Mouse (Mus musculus) MEL (cell line): ENCODE measurements around the gene Myo9b. TPM values are rescaled to one million over a fixed set of nuclear protein-coding genes. Genes with fewer than 3 reads are reported as not detected.

ENCODE experiments used
- DNase-seq: peaks from one replicate; pipeline ENCODE4 v3.0.0; 2011; ENCODE audit warnings: low read depth, low spot score
- H3K27ac ChIP-seq: 2 replicates; pipeline ENCODE4 v1.5.1; 2012; ENCODE audit warnings: low read depth, mild to moderate bottlenecking, control low read depth, low read length, moderate library complexity; ENCODE audit not compliant: control insufficient read depth
- H3K27me3 ChIP-seq, 2 experiments: fragments of 150-350 bp in 1 of 2; sonication (generic) in 1 of 2; 2 replicates each; pipeline ENCODE4 v1.6.1; 2012; ENCODE audit warnings: low read length in 2 of 2, mild to moderate bottlenecking in 2 of 2, improper control_type of control experiment in 1 of 2, moderate library complexity in 1 of 2; ENCODE audit not compliant: insufficient read depth in 2 of 2, control insufficient read depth in 1 of 2
- H3K36me3 ChIP-seq, 2 experiments: 2 replicates each; pipeline ENCODE4 v1.6.1; 2012 to 2014; ENCODE audit warnings: low read length in 2 of 2, improper control_type of control experiment in 1 of 2, inconsistent platforms in 1 of 2, mild to moderate bottlenecking in 1 of 2; ENCODE audit not compliant: insufficient read depth in 2 of 2, control insufficient read depth in 1 of 2
- H3K4me1 ChIP-seq, 2 experiments: fragments of 150-350 bp in 1 of 2; sonication (generic) in 1 of 2; 2 replicates each; pipeline ENCODE4 v1.6.1; 2012; ENCODE audit warnings: low read length in 2 of 2, improper control_type of control experiment in 1 of 2, mild to moderate bottlenecking in 1 of 2; ENCODE audit not compliant: insufficient read depth in 2 of 2, control insufficient read depth in 1 of 2
- H3K4me3 ChIP-seq, 2 experiments: fragments of 150-350 bp in 1 of 2; sonication (generic) in 1 of 2; 2 replicates each; pipeline ENCODE4 v1.5.1; 2012; ENCODE audit warnings: low read depth in 2 of 2, low read length in 2 of 2, mild to moderate bottlenecking in 2 of 2, moderate library complexity in 2 of 2, control low read depth in 1 of 2, improper control_type of control experiment in 1 of 2; ENCODE audit not compliant: control insufficient read depth in 1 of 2, insufficient read depth in 1 of 2
- H3K79me2 ChIP-seq: 2 replicates; pipeline ENCODE4 v1.6.1; 2012; ENCODE audit warnings: mild to moderate bottlenecking, low read length, moderate library complexity; ENCODE audit not compliant: control insufficient read depth, poor library complexity, insufficient read depth
- H3K9ac ChIP-seq: 2 replicates; pipeline ENCODE4 v1.6.1; 2012; ENCODE audit warnings: low read depth, mild to moderate bottlenecking, control low read depth, low read length, moderate library complexity; ENCODE audit not compliant: control insufficient read depth, poor library complexity, severe bottlenecking
- H3K9me3 ChIP-seq: fragments of 150-350 bp; sonication (generic); replicated peaks from 2 replicates; pipeline ENCODE4 v1.6.1; 2012; ENCODE audit warnings: mild to moderate bottlenecking, low read length, improper control_type of control experiment, moderate library complexity; ENCODE audit not compliant: insufficient read depth
- BHLHE40 ChIP-seq: IDR thresholded peaks from 2 replicates; pipeline ENCODE4 v1.6.1; 2012; ENCODE audit warnings: low read depth, mild to moderate bottlenecking, inconsistent platforms, low read length, improper control_type of control experiment, borderline replicate concordance
- E2F4 ChIP-seq: IDR thresholded peaks from 2 replicates; pipeline ENCODE4 v1.6.1; 2011; ENCODE audit warnings: low read depth, low read length, improper control_type of control experiment, borderline replicate concordance
- ELF1 ChIP-seq: IDR thresholded peaks from 2 replicates; pipeline ENCODE4 v1.6.1; 2014; ENCODE audit warnings: low read depth, mild to moderate bottlenecking, inconsistent platforms, low read length, improper control_type of control experiment, moderate library complexity
- EP300 ChIP-seq, 2 experiments: IDR thresholded peaks; 2 replicates each; pipeline ENCODE4 v1.6.1; 2011; ENCODE audit warnings: improper control_type of control experiment in 2 of 2, low read length in 2 of 2, low read depth in 1 of 2, mild to moderate bottlenecking in 1 of 2
- ETS1 ChIP-seq: IDR thresholded peaks from 2 replicates; pipeline ENCODE4 v1.6.1; 2012; ENCODE audit warnings: low read depth, mild to moderate bottlenecking, inconsistent platforms, low read length, improper control_type of control experiment, moderate library complexity
- GABPA ChIP-seq: IDR thresholded peaks from 2 replicates; pipeline ENCODE4 v1.6.1; 2012; ENCODE audit warnings: low read depth, mild to moderate bottlenecking, inconsistent platforms, low read length, improper control_type of control experiment, moderate library complexity
- GATA1 ChIP-seq: IDR thresholded peaks from 2 replicates; pipeline ENCODE4 v1.6.1; 2011; ENCODE audit warnings: low read depth, low read length, improper control_type of control experiment
- HCFC1 ChIP-seq: IDR thresholded peaks from 2 replicates; pipeline ENCODE4 v1.6.1; 2012; ENCODE audit warnings: low read depth, mild to moderate bottlenecking, inconsistent platforms, low read length, improper control_type of control experiment, moderate library complexity
- MAFK ChIP-seq: IDR thresholded peaks from 2 replicates; pipeline ENCODE4 v1.6.1; 2011; ENCODE audit warnings: low read depth, mild to moderate bottlenecking, low read length, improper control_type of control experiment, borderline replicate concordance
- MAZ ChIP-seq: IDR thresholded peaks from 2 replicates; pipeline ENCODE4 v1.6.1; 2012; ENCODE audit warnings: low read depth, mild to moderate bottlenecking, inconsistent platforms, low read length, improper control_type of control experiment
- MEF2A ChIP-seq: IDR thresholded peaks from 2 replicates; pipeline ENCODE4 v1.6.1; 2014; ENCODE audit warnings: low read depth, mild to moderate bottlenecking, inconsistent platforms, low read length, improper control_type of control experiment; ENCODE audit not compliant: poor library complexity, insufficient replicate concordance, severe bottlenecking; ENCODE audit errors: extremely low read depth
- MXI1 ChIP-seq: IDR thresholded peaks from 2 replicates; pipeline ENCODE4 v1.6.1; 2011; ENCODE audit warnings: mild to moderate bottlenecking, low read depth, low read length, improper control_type of control experiment
- MYC ChIP-seq: IDR thresholded peaks from 2 replicates; pipeline ENCODE4 v1.6.1; 2011; ENCODE audit warnings: low read depth, mild to moderate bottlenecking, low read length, improper control_type of control experiment, moderate library complexity
- NELFE ChIP-seq: IDR thresholded peaks from 2 replicates; pipeline ENCODE4 v1.6.1; 2011; ENCODE audit warnings: low read depth, low read length, improper control_type of control experiment
- NRF1 ChIP-seq: IDR thresholded peaks from 2 replicates; pipeline ENCODE4 v1.6.1; 2014; ENCODE audit warnings: low read depth, mild to moderate bottlenecking, inconsistent platforms, low read length, improper control_type of control experiment, moderate library complexity; ENCODE audit not compliant: poor library complexity, insufficient read depth, severe bottlenecking
- POLR2A ChIP-seq, 2 experiments: IDR thresholded peaks; 2 replicates each; pipeline ENCODE4 v1.6.1; 2011 to 2012; ENCODE audit warnings: low read length in 2 of 2, mild to moderate bottlenecking in 2 of 2, control low read depth in 1 of 2, improper control_type of control experiment in 1 of 2, low read depth in 1 of 2, moderate library complexity in 1 of 2; ENCODE audit not compliant: control insufficient read depth in 1 of 2, insufficient read depth in 1 of 2, poor library complexity in 1 of 2
- POLR2AphosphoS2 ChIP-seq: IDR thresholded peaks from 2 replicates; pipeline ENCODE4 v1.6.1; 2011; ENCODE audit warnings: low read length, improper control_type of control experiment
- POLR2AphosphoS5 ChIP-seq: IDR thresholded peaks from 2 replicates; pipeline ENCODE4 v1.6.1; 2012; ENCODE audit warnings: low read depth, borderline replicate concordance, mild to moderate bottlenecking, inconsistent platforms, low read length, moderate library complexity, mixed read lengths
- TAL1 ChIP-seq: IDR thresholded peaks from 2 replicates; pipeline ENCODE4 v1.6.1; 2012; ENCODE audit warnings: mild to moderate bottlenecking, inconsistent platforms, low read length, moderate library complexity, mixed read lengths
- TBP ChIP-seq: IDR thresholded peaks from 2 replicates; pipeline ENCODE4 v1.8.0; 2011; ENCODE audit warnings: low read depth, low read length, improper control_type of control experiment
- TCF12 ChIP-seq: IDR thresholded peaks from 2 replicates; pipeline ENCODE4 v1.6.1; 2014; ENCODE audit warnings: low read depth, mild to moderate bottlenecking, inconsistent platforms, low read length, improper control_type of control experiment, moderate library complexity
- UBTF ChIP-seq: IDR thresholded peaks from 2 replicates; pipeline ENCODE4 v1.6.1; 2012; ENCODE audit warnings: low read depth, mild to moderate bottlenecking, inconsistent platforms, low read length, improper control_type of control experiment, moderate library complexity, borderline replicate concordance; ENCODE audit not compliant: insufficient read depth
- USF1 ChIP-seq: IDR thresholded peaks from 2 replicates; pipeline ENCODE4 v1.6.1; 2014; ENCODE audit warnings: low read depth, mild to moderate bottlenecking, inconsistent platforms, low read length, improper control_type of control experiment, moderate library complexity
- ZKSCAN1 ChIP-seq: IDR thresholded peaks from 2 replicates; pipeline ENCODE4 v1.6.1; 2012; ENCODE audit warnings: low read depth, mild to moderate bottlenecking, inconsistent platforms, low read length, improper control_type of control experiment, moderate library complexity
- ZMIZ1 ChIP-seq: IDR thresholded peaks from 2 replicates; pipeline ENCODE4 v1.6.1; 2012; ENCODE audit warnings: low read depth, mild to moderate bottlenecking, inconsistent platforms, low read length, improper control_type of control experiment, moderate library complexity
- ZNF384 ChIP-seq: IDR thresholded peaks from 2 replicates; pipeline ENCODE4 v1.6.1; 2012; ENCODE audit warnings: low read depth, mild to moderate bottlenecking, inconsistent platforms, low read length, improper control_type of control experiment
- polyA plus RNA-seq, 2 experiments: library from polyadenylated mRNA; stranded (reverse) in 1 of 2; unstranded in 1 of 2; fragments of >175 nt in 1 of 2; fragments of >200 nt in 1 of 2; gene quantifications; 2 replicates each; pipeline versions ENCODE4 v1.2.1 to v1.2.4; 2012; ENCODE audit warnings: low replicate concordance in 2 of 2, low read depth in 1 of 2; ENCODE audit not compliant: insufficient read length in 2 of 2, insufficient read depth in 1 of 2, missing spikeins in 1 of 2
- total RNA-seq: library from RNA; depleted of rRNA; stranded (reverse); fragments of 300-350 nt; gene quantifications from 2 replicates; pipeline ENCODE4 v1.2.3, GENCODE M21; 2012; rRNA removed

The Myo9b gene
- 35.8 and 36.5 TPM in 2 replicates for total RNA-seq
- polyA plus RNA-seq, result 10 to 100 TPM; 52.3 to 54.8 TPM

- Histone ChIP-seq H3K4me3 (peak within 1 kb of the TSS; percentile 83 to 97), H3K9me3 (no peaks in the 10 kb centered on the region), H3K79me2 (peaks cover 53% of the 10 kb centered on the region), H3K4me1 (peaks cover 15 to 34% of the 10 kb centered on the region in 2 experiments), H3K27me3 (no peaks in the 10 kb centered on the region), H3K36me3 (peaks cover 0 to 21% of the 10 kb centered on the region in 2 experiments; a peak in 3 of 4 replicates), H3K9ac (peak within 1 kb of the TSS; percentile 100), H3K27ac (peak within 1 kb of the TSS; percentile 95)
- TF ChIP-seq EP300 (IDR thresholded peaks at IDR 0.05; ENCODE audit: low read depth in 1 of 2, low read length in 2 of 2) (no peak), TCF12 (peak; percentile 51; the same call in 1 of the 2 replicates), ETS1 (peak; percentile 76), NRF1 (no peak), POLR2AphosphoS5 (no peak), USF1 (peak; percentile 34; the same call in 1 of the 2 replicates), MAZ (peak; percentile 68; the same call in 1 of the 2 replicates), POLR2AphosphoS2 (peak; percentile 67; the same call in 1 of the 2 replicates), TBP (peak; percentile 89), ZMIZ1 (peak; percentile 62; the same call in 1 of the 2 replicates), BHLHE40 (no peak), ZKSCAN1 (no peak), UBTF (no peak), GATA1 (no peak), MYC (no peak), GABPA (no peak), HCFC1 (peak; percentile 78), NELFE (peak; percentile 62), ELF1 (peak; percentile 95), MEF2A (no peak), ZNF384 (no peak), MXI1 (peak; percentile 14), E2F4 (peak; percentile 32; the same call in 1 of the 2 replicates), POLR2A (IDR thresholded peaks at IDR 0.05; ENCODE audit: control insufficient read depth in 1 of 2, insufficient read depth in 1 of 2, low read depth in 1 of 2, low read length in 2 of 2, poor library complexity in 1 of 2) (peak; percentile 55 to 91), TAL1 (no peak), MAFK (no peak)
- DNase-seq, result peak; percentile 99
Observed at GRCm38 (mm10) chr8:71272286-71273150, at the start of gene Myo9b, which contains the start of gene Haus8. Myo9b (plus strand) TSS chr8:71272714. Haus8 (minus strand) TSS chr8:71272934.
